Mouse (Mus musculus) inflammation-experienced regulatory T-cells, adult 6 months (primary cell): Measurements from ENCODE around the gene Rusc1. TPM values are rescaled to one million over a fixed set of nuclear protein-coding genes. Genes with fewer than 3 reads are reported as not detected.

Source experiments
- ATAC-seq: one replicate; pipeline ENCODE4 v1.8.0; 2017
- polyA plus RNA-seq, 3 experiments: library from polyadenylated mRNA; unstranded; fragments of 100-300 nt; shearing (Covaris generic); gene quantifications; one replicate each; pipeline ENCODE4 v1.2.1; 2017

Gene Rusc1
- polyA plus RNA-seq: 10 to 100 TPM; 57.4 to 78.0 (median 68.9) TPM

DNA sequence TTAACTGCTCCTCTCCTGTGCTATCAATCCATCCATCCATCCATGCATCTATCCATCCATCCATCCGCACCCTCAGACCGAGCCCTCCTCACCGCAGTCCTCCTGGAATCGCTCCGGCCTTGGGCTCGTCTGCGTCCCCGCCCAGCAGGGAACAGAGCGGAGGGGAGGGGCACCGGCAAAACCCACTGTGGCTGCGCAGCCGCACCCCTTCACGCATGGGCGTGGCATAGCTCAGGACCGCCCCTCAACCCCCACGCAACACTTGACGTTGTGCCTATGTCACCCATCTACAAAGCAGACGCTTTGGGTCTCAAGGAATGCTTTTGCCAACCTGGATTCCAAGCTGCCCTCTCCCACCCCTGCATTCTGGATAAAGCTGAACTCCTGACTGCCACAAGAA, at the start of gene Rusc1:
Gene Rusc1 (minus strand): TSS at position 137 of the 400 bp plus-strand sequence.
- no peak for ATAC-seq

DNA sequence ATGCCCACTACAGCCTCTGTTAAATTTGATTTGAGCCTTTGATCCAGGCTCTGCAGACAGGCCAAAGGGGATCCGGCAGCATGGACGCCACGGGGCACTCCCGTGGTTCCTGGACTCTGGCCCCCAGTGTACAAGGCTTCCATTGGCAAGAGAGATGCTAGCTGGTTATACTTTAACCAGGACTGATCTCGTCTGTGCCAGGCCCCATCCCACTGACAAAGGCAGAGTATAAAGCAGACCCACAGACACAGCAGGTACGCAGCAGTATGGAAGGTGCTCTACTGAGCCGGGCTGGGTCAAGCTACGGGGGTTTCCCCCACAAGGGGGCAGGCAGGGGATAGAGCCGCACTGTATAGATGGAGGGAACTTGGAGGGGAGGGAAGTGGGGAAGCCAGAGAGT, 43.3 kb upstream of the Rusc1 start:
- no peak for ATAC-seq

- no peak for ATAC-seq
These were observed 42.8 kb upstream of the Rusc1 start, which contains the start of gene Pklr for GRCm38 (mm10) chr3:89135958-89136357. TSS of gene Pklr (plus strand) at chr3:89136142.

DNA sequence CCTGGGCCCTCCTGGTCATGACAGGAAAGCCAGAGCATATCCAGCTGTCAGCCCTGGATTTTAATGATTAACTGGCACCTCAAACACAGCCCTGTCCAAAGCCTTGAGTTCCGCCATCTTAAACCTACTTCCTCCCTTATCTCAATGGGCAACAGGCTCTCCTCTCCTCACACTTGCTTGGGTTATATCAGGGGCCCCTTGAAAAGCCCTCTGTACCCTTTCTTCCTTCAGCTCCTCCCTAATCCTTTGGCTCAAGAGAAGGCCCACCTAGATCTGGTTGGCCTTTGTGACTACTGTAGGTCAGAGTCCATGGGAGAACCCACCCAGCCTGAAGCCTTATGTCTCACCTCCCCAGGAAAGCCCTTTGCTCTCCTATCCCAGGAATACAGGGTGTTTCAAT, 40.6 kb upstream of the Rusc1 start:
- ATAC-seq: no peak

DNA sequence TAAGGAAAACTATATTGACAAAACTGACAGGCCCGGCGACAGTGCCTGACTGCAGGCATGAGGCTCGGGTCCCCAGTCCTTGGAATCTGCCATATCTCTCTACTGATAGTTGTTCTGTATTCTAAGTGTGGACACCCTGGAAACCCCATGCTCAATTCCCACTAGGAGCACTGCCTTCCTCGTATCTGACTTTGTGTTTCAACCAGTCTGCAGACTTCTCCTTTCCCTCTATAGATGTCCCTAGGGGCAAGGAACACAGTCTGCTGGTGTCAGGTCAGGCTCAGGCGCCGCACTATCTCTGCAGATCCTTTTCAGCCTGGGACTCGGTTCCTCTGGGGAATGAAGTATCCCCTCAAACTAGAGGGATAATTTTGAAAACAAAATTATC, 39.9 kb upstream of the Rusc1 start:
- no peak for ATAC-seq

GRCm38 (mm10) chr3:89132285-89133062, 39.4 kb upstream of the Rusc1 start:
- peak; percentile 35 for ATAC-seq

- no peak for ATAC-seq
These were observed 38.7 kb upstream of the Rusc1 start for GRCm38 (mm10) chr3:89131816-89132215.

- no peak for ATAC-seq
These were observed 36.8 kb upstream of the Rusc1 start for GRCm38 (mm10) chr3:89129908-89130307.

DNA sequence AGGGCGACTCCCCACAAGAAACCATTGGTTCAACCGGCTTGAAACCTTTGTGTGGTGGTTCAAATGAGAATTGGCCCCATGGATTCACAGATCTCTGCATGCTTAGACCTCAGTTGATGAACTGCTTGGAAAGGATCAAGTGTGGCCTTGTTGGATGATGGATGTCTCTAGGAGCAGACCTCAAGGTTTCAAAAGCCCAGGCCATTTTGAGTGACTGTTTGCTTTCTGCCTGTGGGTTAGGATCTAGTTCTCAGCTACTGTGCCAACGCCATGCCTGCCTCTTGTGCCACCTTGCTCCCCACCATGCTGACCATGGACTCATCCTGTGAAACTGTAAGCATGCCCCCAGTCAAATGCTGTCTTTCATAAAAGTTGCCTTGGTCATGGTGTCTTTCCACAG, 32.9 kb upstream of the Rusc1 start:
- no peak for ATAC-seq

- no peak for ATAC-seq
These were observed 31.1 kb upstream of the Rusc1 start for GRCm38 (mm10) chr3:89124241-89124640.

- ATAC-seq: no peak
These were observed 30.2 kb upstream of the Rusc1 start for GRCm38 (mm10) chr3:89123313-89123712.

DNA sequence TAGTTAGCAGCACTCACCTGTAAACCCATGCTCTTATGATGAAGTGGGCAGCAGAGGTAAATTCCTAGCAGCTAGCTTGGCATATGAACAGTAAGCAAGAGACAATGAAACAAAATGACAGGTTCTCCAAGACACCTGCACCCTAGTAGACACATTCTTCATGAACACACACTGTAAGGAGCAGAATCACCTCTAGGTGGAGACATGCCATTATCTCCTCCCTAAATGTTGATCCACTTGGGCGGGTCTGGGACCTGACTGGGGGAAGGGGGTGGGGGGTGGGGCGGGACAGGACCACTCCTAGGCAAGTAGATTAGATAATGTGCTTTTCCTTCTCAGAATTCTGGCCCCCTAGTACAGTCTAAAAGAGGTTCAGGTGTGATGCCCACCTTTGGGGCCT, 22.4 kb upstream of the Rusc1 start:
- ATAC-seq: peak; percentile 64

- ATAC-seq: no peak
These were observed 19.9 kb upstream of the Rusc1 start for GRCm38 (mm10) chr3:89113058-89113457.

GRCm38 (mm10) chr3:89108146-89108545, 15.0 kb upstream of the Rusc1 start:
- ATAC-seq: no peak

GRCm38 (mm10) chr3:89107545-89107944, 14.4 kb upstream of the Rusc1 start:
- no peak for ATAC-seq

DNA sequence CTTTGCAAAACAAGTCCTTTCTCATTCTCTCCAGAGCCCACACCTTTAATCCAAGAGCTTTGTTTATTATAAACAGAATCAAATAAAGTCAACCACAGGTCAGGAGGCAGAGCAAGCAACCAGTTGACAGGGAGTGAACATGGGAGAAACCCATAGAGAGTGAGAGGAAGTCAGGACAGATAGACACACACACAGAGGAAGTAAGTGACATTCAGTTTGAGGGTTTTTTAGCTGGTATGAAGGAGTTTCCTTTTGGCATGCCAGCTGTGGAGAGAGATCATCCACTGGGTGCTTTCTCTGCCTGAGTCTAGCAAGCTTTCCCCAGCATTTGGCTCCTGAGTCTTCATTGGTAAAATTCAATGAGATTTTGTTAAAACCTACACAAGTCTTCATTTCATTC, 13.8 kb upstream of the Rusc1 start:
- ATAC-seq: no peak

DNA sequence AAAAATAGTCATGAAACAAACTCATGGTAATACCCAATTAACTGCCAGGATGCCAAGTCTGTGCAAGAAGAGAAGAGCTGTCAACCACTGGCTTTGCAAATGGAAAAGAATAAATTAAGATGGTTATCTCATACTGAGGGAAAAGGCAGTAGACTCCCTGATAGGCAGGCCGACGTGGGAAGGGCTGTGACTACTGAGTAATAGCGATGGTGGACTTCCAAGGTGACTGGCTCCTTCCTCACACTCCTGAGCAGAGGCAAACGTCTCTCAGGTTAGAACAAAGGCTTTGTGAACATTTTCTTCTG, 10.1 kb upstream of the Rusc1 start:
- no peak for ATAC-seq

GRCm38 (mm10) chr3:89102495-89103290, 9.6 kb upstream of the Rusc1 start:
- ATAC-seq: no peak

GRCm38 (mm10) chr3:89101812-89102494, 8.8 kb upstream of the Rusc1 start, which contains the start of gene Fdps:
TSS of gene Fdps (minus strand) at chr3:89101959.
- ATAC-seq: peak; percentile 100

DNA sequence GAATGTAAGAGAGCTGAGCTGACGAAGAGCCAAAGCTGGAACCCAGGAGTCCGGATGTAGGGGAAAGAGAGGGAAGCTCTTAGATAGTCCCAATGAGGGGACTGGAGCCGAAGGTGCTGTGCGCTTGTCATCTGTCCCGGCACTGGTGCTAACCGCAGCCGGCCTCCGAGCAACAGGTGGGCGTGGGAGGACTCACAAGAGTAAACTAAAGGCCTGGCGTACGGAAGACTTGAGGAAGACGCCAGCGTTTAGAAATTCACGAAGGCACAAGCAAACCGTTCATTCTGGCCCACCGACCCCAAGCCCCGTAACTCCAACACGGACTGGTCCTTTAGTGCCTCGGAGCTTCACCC, 8.3 kb upstream of the Rusc1 start:
- peak; percentile 7 for ATAC-seq

DNA sequence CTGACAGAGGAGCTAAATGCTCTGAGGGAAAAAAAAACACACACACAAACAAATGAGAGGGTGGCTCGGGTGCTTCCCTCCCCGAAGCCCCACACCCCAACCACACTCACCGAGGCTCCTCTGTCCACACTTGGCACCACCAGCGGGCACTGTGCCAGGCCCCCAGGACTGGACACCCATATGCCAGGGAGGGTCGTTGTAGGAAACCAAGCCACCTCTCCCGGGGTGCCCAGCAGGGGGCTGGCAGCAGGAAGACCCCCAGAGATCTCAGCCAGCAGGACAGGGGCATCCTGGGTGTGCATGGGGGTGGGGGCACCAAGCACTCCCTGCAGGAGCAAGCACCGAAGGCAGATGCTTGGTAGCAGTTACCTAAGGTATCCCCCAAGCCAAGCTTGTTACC, 7.7 kb upstream of the Rusc1 start, which contains the start of gene Gm43738:
Gene Gm43738 (minus strand): TSS at position 289 of the 400 bp plus-strand sequence.
- no peak for ATAC-seq

- no peak for ATAC-seq
These were observed 910 bp upstream of the Rusc1 start for GRCm38 (mm10) chr3:89094021-89094420.

DNA sequence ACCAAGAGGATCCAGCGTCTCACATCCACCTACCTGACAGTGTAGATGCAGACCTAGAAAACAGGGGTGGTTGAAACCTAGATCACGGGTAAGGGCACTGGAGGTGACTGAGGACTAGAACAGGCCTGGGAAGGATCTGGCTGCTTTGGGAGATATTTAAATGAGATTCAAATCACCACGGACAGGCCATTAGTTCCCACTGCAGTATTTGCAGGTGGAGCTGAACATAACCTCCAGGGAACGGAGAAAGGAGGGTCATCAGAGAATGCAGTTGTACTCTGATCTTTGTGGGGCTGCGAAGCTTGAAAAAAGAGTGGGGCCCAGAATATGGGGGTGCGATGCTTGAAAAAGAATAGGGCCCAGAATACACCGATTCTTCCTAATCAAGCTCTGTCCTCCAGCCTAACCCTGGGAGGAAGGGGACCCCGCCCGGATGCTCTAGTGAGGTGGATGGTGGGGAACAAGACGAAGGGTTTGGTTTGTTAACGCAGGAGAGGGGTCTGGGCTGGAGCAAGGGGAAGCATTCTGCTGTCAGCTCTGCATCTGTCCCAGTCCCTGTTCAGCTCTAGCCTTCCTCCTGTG, 511 bp downstream of the Rusc1 start:
- no peak for ATAC-seq
